Mouse (Mus musculus): ENCODE measurements at regions not wholly inside any gene's neighbourhood (a gene's known extent, or its start where the extent isn't known, plus 50 kb on each side); places are given as distances from the start of the nearest gene placed in this dataset.
A peak's percentile ranks its signal among the peaks of the same experiment; 100 is the strongest.

GRCm38 (mm10) chr10:17650997-17651750 is 71.8 kb upstream of the Cited2 start:
- DNase-seq (ENCODE audit: low read depth, low spot score) = no peak

GRCm38 (mm10) chr10:17653325-17653724 is 69.7 kb upstream of the Cited2 start:
- DNase-seq (ENCODE audit: low read depth, low spot score) = no peak

- DNase-seq (ENCODE audit: low read depth, low spot score) = no peak
Measured at GRCm38 (mm10) chr10:17653785-17654184, 69.2 kb upstream of the Cited2 start.

GRCm38 (mm10) chr10:17654308-17654858 is 68.6 kb upstream of the Cited2 start:
- no peak for DNase-seq (ENCODE audit: low read depth, low spot score)

- no peak for DNase-seq (ENCODE audit: low read depth, low spot score)
Measured at GRCm38 (mm10) chr10:17655459-17656051, 67.5 kb upstream of the Cited2 start.

- no peak for DNase-seq (ENCODE audit: low read depth, low spot score)
Measured at GRCm38 (mm10) chr10:17656305-17656704, 66.7 kb upstream of the Cited2 start.

- no peak for DNase-seq (ENCODE audit: low read depth, low spot score)
Measured at GRCm38 (mm10) chr10:17656872-17657482, 66.0 kb upstream of the Cited2 start.

GRCm38 (mm10) chr10:17659575-17659974 is 63.4 kb upstream of the Cited2 start:
- no peak for DNase-seq (ENCODE audit: low read depth, low spot score)

- DNase-seq (ENCODE audit: low read depth, low spot score) = no peak
Measured at GRCm38 (mm10) chr10:17660836-17661452, 62.1 kb upstream of the Cited2 start.

GRCm38 (mm10) chr10:17666089-17666488 is 56.9 kb upstream of the Cited2 start:
- DNase-seq (ENCODE audit: low read depth, low spot score) = peak; percentile 29

GRCm38 (mm10) chr10:17669401-17669800 is 53.6 kb upstream of the Cited2 start:
- no peak for DNase-seq (ENCODE audit: low read depth, low spot score)

Measured in ZHBTc4 (cell line).